Mouse (Mus musculus) heart, embryonic 10.5 days (tissue): ENCODE results near the gene Prkcsh. TPM values are rescaled to one million over a fixed set of nuclear protein-coding genes. Genes with fewer than 3 reads are reported as not detected.

Experiments used
- DNase-seq: peaks from one replicate; pipeline ENCODE4 v3.0.0-alpha.2; 2017; ENCODE audit warnings: low spot score
- H3K27ac ChIP-seq: fragments of 300-500 bp; sonication (generic); 2 replicates; pipeline ENCODE4 v1.5.1; 2016; ENCODE audit warnings: mild to moderate bottlenecking
- H3K27me3 ChIP-seq: fragments of 300-500 bp; sonication (generic); 2 replicates; pipeline ENCODE4 v1.6.1; 2016; ENCODE audit warnings: mild to moderate bottlenecking; ENCODE audit not compliant: poor library complexity, insufficient read depth, severe bottlenecking
- H3K36me3 ChIP-seq: fragments of 300-500 bp; sonication (generic); 2 replicates; pipeline ENCODE4 v1.6.1; 2016; ENCODE audit warnings: mild to moderate bottlenecking, moderate library complexity
- H3K4me1 ChIP-seq: fragments of 300-500 bp; sonication (generic); 2 replicates; pipeline ENCODE4 v1.6.1; 2016; ENCODE audit warnings: mild to moderate bottlenecking
- H3K4me3 ChIP-seq: fragments of 300-500 bp; sonication (generic); 2 replicates; pipeline ENCODE4 v1.5.1; 2016; ENCODE audit warnings: mild to moderate bottlenecking, moderate library complexity
- H3K9me3 ChIP-seq: fragments of 300-500 bp; sonication (generic); 2 replicates; pipeline ENCODE4 v1.6.1; 2016; ENCODE audit warnings: mild to moderate bottlenecking, moderate library complexity
- WGBS: fragments of 180-500 bp; shearing (Covaris S2); methylation state at CpG from one replicate; pipeline ENCODE4 v1.1.7; 2016; 5-methylcytosine and 5-hydroxymethylcytosine counted together
- polyA plus RNA-seq: library from polyadenylated mRNA; unstranded; fragments of >200 nt; fragmentation: Nextera tagmentation; extraction: Ambion mirVana; gene quantifications from 2 replicates; pipeline ENCODE4 v1.2.1, GENCODE M21; 2016

The Prkcsh gene
- polyA plus RNA-seq, 1 experiment from 2014 or later: 106 TPM

- Histone ChIP-seq H3K36me3 (peaks cover 20% of the 10 kb centered on the region), H3K4me3 (peak overlapping the region; percentile 58), H3K27ac (peak overlapping the region; percentile 82), H3K4me1 (peaks cover 42% of the 10 kb centered on the region), H3K27me3 (peaks cover 46% of the 10 kb centered on the region), H3K9me3 (no peaks in the 10 kb centered on the region)
- 3% methylated on average over 34 of the region's 34 CpGs for WGBS
- peak; percentile 98 for DNase-seq
These were observed 40.1 kb upstream of the Prkcsh start for GRCm38 (mm10) chr9:21962416-21963059.

- Histone ChIP-seq H3K9me3 (no peaks in the 10 kb centered on the region), H3K36me3 (peaks cover 13% of the 10 kb centered on the region), H3K4me1 (peaks cover 41% of the 10 kb centered on the region), H3K27me3 (peaks cover 46% of the 10 kb centered on the region), H3K27ac (peak within 1 kb of the TSS; percentile 82), H3K4me3 (peak within 1 kb of the TSS; percentile 58)
- whole genome bisulfite sequencing: 8% methylated on average over 8 of the region's 8 CpGs
- peak; percentile 96 for DNase-seq
These were observed 39.2 kb upstream of the Prkcsh start, which contains the start of gene Epor for GRCm38 (mm10) chr9:21963417-21963816. Gene Epor, minus strand, starts transcription at chr9:21963506.

GRCm38 (mm10) chr9:21968883-21969282 lies 33.7 kb upstream of the Prkcsh start:
- DNase-seq: no peak
- H3K9me3 ChIP-seq: no peaks in the 10 kb centered on the region
- H3K36me3 ChIP-seq: no peaks in the 10 kb centered on the region
- H3K4me1 ChIP-seq: peaks cover 3% of the 10 kb centered on the region; the same call in 1 of the 2 replicates
- H3K27me3 ChIP-seq: peaks cover 6% of the 10 kb centered on the region
- no peak overlapping the region for H3K4me3 ChIP-seq
- H3K27ac ChIP-seq: no peak overlapping the region
- WGBS: 61% methylated on average over 6 of the region's 6 CpGs

- H3K27me3 ChIP-seq: peaks cover 6% of the 10 kb centered on the region
- H3K9me3 ChIP-seq: no peaks in the 10 kb centered on the region
- WGBS: 88% methylated on average over 4 of the region's 4 CpGs
- no peak overlapping the region for H3K27ac ChIP-seq
- H3K4me3 ChIP-seq: no peak overlapping the region
- no peaks in the 10 kb centered on the region for H3K4me1 ChIP-seq
- H3K36me3 ChIP-seq: no peaks in the 10 kb centered on the region
- DNase-seq: no peak
These were observed 33.3 kb upstream of the Prkcsh start for GRCm38 (mm10) chr9:21969304-21969703.

- Histone ChIP-seq H3K4me3 (no peak overlapping the region), H3K27ac (no peak overlapping the region), H3K4me1 (no peaks in the 10 kb centered on the region), H3K36me3 (0 out of 2 replicates have a peak, but pooled peaks cover 2% of the 10 kb centered on the region), H3K27me3 (peaks cover 49% of the 10 kb centered on the region), H3K9me3 (no peaks in the 10 kb centered on the region)
- DNase-seq: no peak
- 83% methylated on average over 10 of the region's 10 CpGs for WGBS
These were observed 25.9 kb upstream of the Prkcsh start for GRCm38 (mm10) chr9:21976626-21977175.

- Histone ChIP-seq H3K36me3 (0 out of 2 replicates have a peak, but pooled peaks cover 2% of the 10 kb centered on the region), H3K4me1 (no peaks in the 10 kb centered on the region), H3K27ac (no peak overlapping the region), H3K4me3 (no peak overlapping the region), H3K9me3 (no peaks in the 10 kb centered on the region), H3K27me3 (peaks cover 55% of the 10 kb centered on the region)
- 86% methylated on average over 5 of the region's 5 CpGs for WGBS
- DNase-seq: no peak
These were observed 25.3 kb upstream of the Prkcsh start for GRCm38 (mm10) chr9:21977331-21977730.

GRCm38 (mm10) chr9:21977972-21978371 lies 24.6 kb upstream of the Prkcsh start:
- no peak for DNase-seq
- 17% methylated on average over 2 of the region's 2 CpGs for WGBS
- H3K4me3 ChIP-seq: no peak overlapping the region
- H3K9me3 ChIP-seq: no peaks in the 10 kb centered on the region
- H3K27me3 ChIP-seq: peaks cover 61% of the 10 kb centered on the region
- H3K4me1 ChIP-seq: no peaks in the 10 kb centered on the region
- H3K36me3 ChIP-seq: 0 out of 2 replicates have a peak, but pooled peaks cover 2% of the 10 kb centered on the region
- no peak overlapping the region for H3K27ac ChIP-seq

GRCm38 (mm10) chr9:21978398-21979128 lies 24.0 kb upstream of the Prkcsh start:
- H3K27me3 ChIP-seq: peaks cover 67% of the 10 kb centered on the region
- no peak overlapping the region for H3K4me3 ChIP-seq
- 80% methylated on average over 4 of the region's 4 CpGs for WGBS
- H3K4me1 ChIP-seq: no peaks in the 10 kb centered on the region
- 0 out of 2 replicates have a peak, but pooled peaks cover 2% of the 10 kb centered on the region for H3K36me3 ChIP-seq
- no peak for DNase-seq
- no peaks in the 10 kb centered on the region for H3K9me3 ChIP-seq
- H3K27ac ChIP-seq: no peak overlapping the region

- Histone ChIP-seq H3K27ac (no peak overlapping the region), H3K4me3 (no peak overlapping the region), H3K36me3 (0 out of 2 replicates have a peak, but pooled peaks cover 2% of the 10 kb centered on the region), H3K9me3 (no peaks in the 10 kb centered on the region), H3K4me1 (peaks cover 7% of the 10 kb centered on the region), H3K27me3 (peaks cover 100% of the 10 kb centered on the region)
- no peak for DNase-seq
- 14% methylated on average over 3 of the region's 3 CpGs for WGBS
These were observed 18.7 kb upstream of the Prkcsh start for GRCm38 (mm10) chr9:21983911-21984310.

- Histone ChIP-seq H3K4me1 (peaks cover 24% of the 10 kb centered on the region), H3K36me3 (no peaks in the 10 kb centered on the region), H3K9me3 (no peaks in the 10 kb centered on the region), H3K27me3 (peaks cover 100% of the 10 kb centered on the region), H3K27ac (no peak overlapping the region), H3K4me3 (peak overlapping the region; percentile 64)
- DNase-seq: no peak
- WGBS: 5% methylated on average over 36 of the region's 36 CpGs
These were observed 14.8 kb upstream of the Prkcsh start for GRCm38 (mm10) chr9:21987592-21988342.

GRCm38 (mm10) chr9:21988421-21989101 lies 14.0 kb upstream of the Prkcsh start:
- no peak for DNase-seq
- Histone ChIP-seq H3K27ac (no peak overlapping the region; the same call in 1 of the 2 replicates), H3K27me3 (peaks cover 100% of the 10 kb centered on the region), H3K9me3 (no peaks in the 10 kb centered on the region), H3K36me3 (no peaks in the 10 kb centered on the region), H3K4me1 (peaks cover 24% of the 10 kb centered on the region), H3K4me3 (peak overlapping the region; percentile 64)
- WGBS: 2% methylated on average over 32 of the region's 32 CpGs
